Mouse (Mus musculus) liver, embryonic 14.5 days (tissue): Measurements from ENCODE around the gene Spocd1. TPM values are rescaled to one million over a fixed set of nuclear protein-coding genes. Genes with fewer than 3 reads are reported as not detected.
A peak's percentile ranks its signal among the peaks of the same experiment; 100 is the strongest.

ENCODE experiments used
- ATAC-seq: fragments of 200-750 bp; cut with Nextera tagmentation; 2 replicates; pipeline ENCODE4 v1.8.0; 2017; ENCODE audit warnings: moderate number of reproducible peaks, mild to moderate bottlenecking, moderate library complexity; ENCODE audit not compliant: insufficient read depth
- DNase-seq, 3 experiments: peaks; one replicate each; pipeline ENCODE4 v3.0.0-alpha.2; 2012 to 2013; ENCODE audit warnings: low read depth in 3 of 3, low spot score in 3 of 3
- H3K27ac ChIP-seq: fragments of 300-500 bp; sonication (generic); 2 replicates; pipeline ENCODE4 v1.5.1; 2014; ENCODE audit warnings: moderate library complexity, mild to moderate bottlenecking, control low read depth, inconsistent platforms
- H3K27me3 ChIP-seq: fragments of 300-500 bp; sonication (generic); 2 replicates; pipeline ENCODE4 v1.6.1; 2014; ENCODE audit warnings: mild to moderate bottlenecking, low read length, moderate library complexity; ENCODE audit not compliant: control insufficient read depth, insufficient read depth
- H3K36me3 ChIP-seq: fragments of 300-500 bp; sonication (generic); replicated peaks from 2 replicates; pipeline ENCODE4 v1.6.1; 2014; ENCODE audit warnings: low read depth; ENCODE audit not compliant: control insufficient read depth, insufficient read depth
- H3K4me1 ChIP-seq, 2 experiments: fragments of 200-500 bp in 1 of 2; fragments of 300-500 bp in 1 of 2; sonication (generic) in 1 of 2; replicated peaks; 2 replicates each; pipeline ENCODE4 v1.6.1; 2012 to 2014; ENCODE audit warnings: antibody characterized with exemption in 1 of 2, inconsistent platforms in 1 of 2, low read length in 1 of 2; ENCODE audit not compliant: control insufficient read depth in 2 of 2, insufficient read depth in 2 of 2
- H3K4me2 ChIP-seq: fragments of 300-500 bp; sonication (generic); 2 replicates; pipeline ENCODE4 v1.6.1; 2014; ENCODE audit warnings: low read depth, mild to moderate bottlenecking, control low read depth, moderate library complexity
- H3K4me3 ChIP-seq, 2 experiments: fragments of 200-500 bp in 1 of 2; fragments of 300-500 bp in 1 of 2; sonication (generic) in 1 of 2; 2 replicates each; pipeline ENCODE4 v1.5.1; 2012 to 2014; ENCODE audit warnings: low read depth in 2 of 2, low read length in 2 of 2, mild to moderate bottlenecking in 2 of 2, control low read depth in 1 of 2, inconsistent platforms in 1 of 2, moderate library complexity in 1 of 2; ENCODE audit not compliant: insufficient read depth in 1 of 2
- H3K9ac ChIP-seq: fragments of 300-500 bp; sonication (generic); replicated peaks from 2 replicates; pipeline ENCODE4 v1.6.1; 2014; ENCODE audit warnings: mild to moderate bottlenecking, control low read depth, moderate library complexity
- H3K9me3 ChIP-seq: fragments of 300-500 bp; sonication (generic); 2 replicates; pipeline ENCODE4 v1.6.1; 2016; ENCODE audit warnings: low read length, mixed read lengths; ENCODE audit not compliant: control insufficient read depth
- CTCF ChIP-seq: IDR thresholded peaks from 2 replicates; pipeline ENCODE4 v1.5.1; 2016; ENCODE audit warnings: antibody characterized with exemption, low read depth, control low read depth
- EP300 ChIP-seq: IDR thresholded peaks from 2 replicates; pipeline ENCODE4 v1.6.1; 2016; ENCODE audit warnings: antibody characterized with exemption, low read depth
- WGBS: fragments of 180-500 bp; shearing (Covaris S2); extraction: QIAGEN DNeasy Blood & Tissue Kit; methylation state at CpG from one replicate; pipeline ENCODE4 v1.1.7; 2014; ENCODE audit not compliant: insufficient replicate concordance; 5-methylcytosine and 5-hydroxymethylcytosine counted together
- polyA plus RNA-seq, 2 experiments: library from polyadenylated mRNA; depleted of rRNA in 1 of 2; stranded (reverse) in 1 of 2; unstranded in 1 of 2; fragments of >200 nt; fragmentation: Nextera tagmentation in 1 of 2; extraction: Ambion mirVana in 1 of 2; gene quantifications; 2 replicates each; pipeline versions ENCODE4 v1.2.1 to v1.2.3; 2012 to 2014

Spocd1 gene
- polyA plus RNA-seq, 2 experiments: 0.03 to 0.11 TPM

- no peak overlapping the region for H3K4me3 ChIP-seq
- H3K9me3 ChIP-seq: no peaks in the 10 kb centered on the region
- no peak overlapping the region for H3K4me2 ChIP-seq
- DNase-seq (no peak), ATAC-seq (no peak)
- no peak overlapping the region for H3K27ac ChIP-seq
- 74% methylated on average over 8 of the region's 8 CpGs for WGBS
- no peak overlapping the region for H3K9ac ChIP-seq
- no peaks in the 10 kb centered on the region for H3K36me3 ChIP-seq
- TF ChIP-seq EP300 (no peak), CTCF (no peak)
- no peaks in the 10 kb centered on the region for H3K4me1 ChIP-seq
- H3K27me3 ChIP-seq: no peaks in the 10 kb centered on the region; the same call in 1 of the 2 replicates
Measured at GRCm38 (mm10) chr4:129995255-129995654, 66.2 kb downstream of the Spocd1 start.

GRCm38 (mm10) chr4:129996015-129996414, 67.0 kb downstream of the Spocd1 start:
- Histone ChIP-seq H3K27ac (no peak overlapping the region), H3K9me3 (no peaks in the 10 kb centered on the region), H3K27me3 (no peaks in the 10 kb centered on the region; the same call in 1 of the 2 replicates), H3K4me1 (no peaks in the 10 kb centered on the region), H3K36me3 (no peaks in the 10 kb centered on the region), H3K9ac (no peak overlapping the region), H3K4me3 (no peak overlapping the region), H3K4me2 (no peak overlapping the region)
- TF ChIP-seq EP300 (no peak), CTCF (peak; percentile 34; the same call in 1 of the 2 replicates)
- WGBS: 37% methylated on average over 4 of the region's 4 CpGs
- DNase-seq: no peak
- ATAC-seq: no peak

- WGBS: 43% methylated on average over 11 of the region's 11 CpGs
- no peak overlapping the region for H3K4me2 ChIP-seq
- no peaks in the 10 kb centered on the region for H3K4me1 ChIP-seq
- H3K36me3 ChIP-seq: no peaks in the 10 kb centered on the region
- DNase-seq (no peak), ATAC-seq (no peak)
- no peak overlapping the region for H3K4me3 ChIP-seq
- no peaks in the 10 kb centered on the region for H3K9me3 ChIP-seq
- H3K9ac ChIP-seq: no peak overlapping the region
- H3K27me3 ChIP-seq: no peaks in the 10 kb centered on the region; the same call in 1 of the 2 replicates
- TF ChIP-seq CTCF (no peak), EP300 (no peak)
- no peak overlapping the region for H3K27ac ChIP-seq
Measured at GRCm38 (mm10) chr4:129998124-129998523, 69.1 kb downstream of the Spocd1 start.

GRCm38 (mm10) chr4:130001710-130002109, 72.7 kb downstream of the Spocd1 start:
- H3K36me3 ChIP-seq: no peaks in the 10 kb centered on the region
- H3K27ac ChIP-seq: no peak overlapping the region
- ATAC-seq (no peak), DNase-seq (no peak)
- TF ChIP-seq EP300: no peak
- no peak for TF ChIP-seq CTCF
- no peak overlapping the region for H3K4me2 ChIP-seq
- no peaks in the 10 kb centered on the region for H3K4me1 ChIP-seq
- H3K4me3 ChIP-seq: no peak overlapping the region
- H3K27me3 ChIP-seq: no peaks in the 10 kb centered on the region; the same call in 1 of the 2 replicates
- H3K9me3 ChIP-seq: no peaks in the 10 kb centered on the region
- 36% methylated on average over 5 of the region's 5 CpGs for WGBS
- H3K9ac ChIP-seq: no peak overlapping the region

- Histone ChIP-seq H3K27me3 (peaks cover 1% of the 10 kb centered on the region; the same call in 1 of the 2 replicates), H3K9ac (no peak overlapping the region), H3K4me1 (no peaks in the 10 kb centered on the region), H3K9me3 (no peaks in the 10 kb centered on the region), H3K4me3 (no peak overlapping the region), H3K4me2 (no peak overlapping the region), H3K36me3 (no peaks in the 10 kb centered on the region), H3K27ac (no peak overlapping the region)
- ATAC-seq (no peak), DNase-seq (no peak)
- WGBS: 57% methylated on average over 10 of the region's 10 CpGs
- no peak for TF ChIP-seq CTCF
Measured at GRCm38 (mm10) chr4:130002157-130002556, 73.1 kb downstream of the Spocd1 start.
